Mouse (Mus musculus) midbrain, embryonic 10.5 days (tissue): ENCODE results near the gene Man2a1. TPM values are rescaled to one million over a fixed set of nuclear protein-coding genes. Genes with fewer than 3 reads are reported as not detected.

ENCODE experiments used
- DNase-seq: peaks from one replicate; pipeline ENCODE4 v3.0.0-alpha.2; 2017; ENCODE audit warnings: low spot score
- H3K27ac ChIP-seq: fragments of 300-500 bp; sonication (generic); replicated peaks from 2 replicates; pipeline ENCODE4 v1.5.1; 2016; ENCODE audit warnings: mild to moderate bottlenecking
- H3K27me3 ChIP-seq: fragments of 300-500 bp; sonication (generic); 2 replicates; pipeline ENCODE4 v1.6.1; 2016; ENCODE audit warnings: low read depth, mild to moderate bottlenecking; ENCODE audit not compliant: poor library complexity, severe bottlenecking
- H3K36me3 ChIP-seq: fragments of 300-500 bp; sonication (generic); 2 replicates; pipeline ENCODE4 v1.6.1; 2016; ENCODE audit warnings: mild to moderate bottlenecking, moderate library complexity
- H3K4me1 ChIP-seq: fragments of 300-500 bp; sonication (generic); 2 replicates; pipeline ENCODE4 v1.6.1; 2016
- H3K4me3 ChIP-seq: fragments of 300-500 bp; sonication (generic); 2 replicates; pipeline ENCODE4 v1.5.1; 2016; ENCODE audit warnings: mild to moderate bottlenecking, moderate library complexity
- H3K9me3 ChIP-seq: fragments of 300-500 bp; sonication (generic); replicated peaks from 2 replicates; pipeline ENCODE4 v1.6.1; 2016; ENCODE audit warnings: mild to moderate bottlenecking
- WGBS: fragments of 180-500 bp; shearing (Covaris S2); methylation state at CpG from one replicate; pipeline ENCODE4 v1.1.7; 2016; 5-methylcytosine and 5-hydroxymethylcytosine counted together
- polyA plus RNA-seq: library from polyadenylated mRNA; unstranded; fragments of >200 nt; fragmentation: Nextera tagmentation; extraction: Ambion mirVana; gene quantifications from 2 replicates; pipeline ENCODE4 v1.2.1, GENCODE M21; 2016

Gene Man2a1
- polyA plus RNA-seq, 1 experiment from 2014 or later = 4.3 TPM

GRCm38 (mm10) chr17:64581133-64581532, 19.4 kb upstream of the Man2a1 start:
- Histone ChIP-seq H3K27ac (no peak overlapping the region), H3K27me3 (0 out of 2 replicates have a peak, but pooled peaks cover 4% of the 10 kb centered on the region), H3K4me1 (peaks cover 22% of the 10 kb centered on the region), H3K36me3 (no peaks in the 10 kb centered on the region), H3K9me3 (no peaks in the 10 kb centered on the region), H3K4me3 (no peak overlapping the region)
- WGBS = 93% methylated on average over 6 of the region's 6 CpGs
- DNase-seq = no peak

- H3K36me3 ChIP-seq = no peaks in the 10 kb centered on the region
- 94% methylated on average over 3 of the region's 3 CpGs for WGBS
Observed at GRCm38 (mm10) chr17:64581962-64582361, 18.6 kb upstream of the Man2a1 start.

GRCm38 (mm10) chr17:64590483-64590882, 10.1 kb upstream of the Man2a1 start:
- Histone ChIP-seq H3K9me3 (no peaks in the 10 kb centered on the region; the same call in 1 of the 2 replicates), H3K4me3 (no peak overlapping the region), H3K27me3 (no peaks in the 10 kb centered on the region), H3K27ac (no peak overlapping the region), H3K4me1 (0 out of 2 replicates have a peak, but pooled peaks cover 2% of the 10 kb centered on the region), H3K36me3 (no peaks in the 10 kb centered on the region)
- no peak for DNase-seq
- 65% methylated on average over 4 of the region's 4 CpGs for WGBS

More at GRCm38 (mm10) chr17:64581962-64582361, 18.6 kb upstream of the Man2a1 start:
- H3K27me3 ChIP-seq = 0 out of 2 replicates have a peak, but pooled peaks cover 4% of the 10 kb centered on the region
- H3K4me3 ChIP-seq = no peak overlapping the region
- no peaks in the 10 kb centered on the region for H3K9me3 ChIP-seq
- H3K4me1 ChIP-seq = peaks cover 21% of the 10 kb centered on the region
- no peak for DNase-seq
- no peak overlapping the region for H3K27ac ChIP-seq

GRCm38 (mm10) chr17:64591366-64591765, 9.2 kb upstream of the Man2a1 start:
- 95% methylated on average over 10 of the region's 10 CpGs for WGBS
- H3K4me1 ChIP-seq = no peaks in the 10 kb centered on the region
- no peak overlapping the region for H3K27ac ChIP-seq

GRCm38 (mm10) chr17:64592355-64592754, 8.2 kb upstream of the Man2a1 start:
- Histone ChIP-seq H3K27ac (no peak overlapping the region), H3K4me1 (no peaks in the 10 kb centered on the region), H3K27me3 (no peaks in the 10 kb centered on the region), H3K9me3 (no peaks in the 10 kb centered on the region; the same call in 1 of the 2 replicates), H3K36me3 (no peaks in the 10 kb centered on the region), H3K4me3 (no peak overlapping the region)
- 90% methylated on average over 2 of the region's 2 CpGs for WGBS
- no peak for DNase-seq

More at GRCm38 (mm10) chr17:64591366-64591765, 9.2 kb upstream of the Man2a1 start:
- no peaks in the 10 kb centered on the region; the same call in 1 of the 2 replicates for H3K9me3 ChIP-seq
- H3K36me3 ChIP-seq = no peaks in the 10 kb centered on the region
- H3K27me3 ChIP-seq = no peaks in the 10 kb centered on the region
- DNase-seq = no peak
- H3K4me3 ChIP-seq = no peak overlapping the region

- Histone ChIP-seq H3K36me3 (no peaks in the 10 kb centered on the region), H3K27ac (no peak overlapping the region), H3K4me1 (no peaks in the 10 kb centered on the region), H3K9me3 (no peaks in the 10 kb centered on the region; the same call in 1 of the 2 replicates), H3K27me3 (no peaks in the 10 kb centered on the region), H3K4me3 (no peak overlapping the region)
- 88% methylated on average over 3 of the region's 3 CpGs for WGBS
- no peak for DNase-seq
Observed at GRCm38 (mm10) chr17:64592788-64593187, 7.7 kb upstream of the Man2a1 start.

GRCm38 (mm10) chr17:64597770-64598169, 2.8 kb upstream of the Man2a1 start:
- DNase-seq = no peak
- WGBS = 83% methylated on average over 9 of the region's 9 CpGs

GRCm38 (mm10) chr17:64599916-64600315, 620 bp upstream of the Man2a1 start:
- H3K27me3 ChIP-seq = peaks cover 7% of the 10 kb centered on the region; the same call in 1 of the 2 replicates
- H3K4me1 ChIP-seq = peaks cover 47% of the 10 kb centered on the region
- no peaks in the 10 kb centered on the region for H3K9me3 ChIP-seq
- H3K36me3 ChIP-seq = no peaks in the 10 kb centered on the region
- H3K4me3 ChIP-seq = peak overlapping the region; percentile 87
- 40% methylated on average over 4 of the region's 4 CpGs for WGBS
- peak overlapping the region; percentile 96 for H3K27ac ChIP-seq
- DNase-seq = no peak

More at GRCm38 (mm10) chr17:64597770-64598169, 2.8 kb upstream of the Man2a1 start:
- Histone ChIP-seq H3K27ac (no peak overlapping the region), H3K27me3 (peaks cover 4% of the 10 kb centered on the region; the same call in 1 of the 2 replicates), H3K4me1 (peaks cover 29% of the 10 kb centered on the region), H3K36me3 (no peaks in the 10 kb centered on the region), H3K4me3 (no peak overlapping the region), H3K9me3 (no peaks in the 10 kb centered on the region; the same call in 1 of the 2 replicates)

GRCm38 (mm10) chr17:64601091-64601750, 685 bp downstream of the Man2a1 start:
- Histone ChIP-seq H3K4me1 (peaks cover 56% of the 10 kb centered on the region), H3K9me3 (no peaks in the 10 kb centered on the region), H3K4me3 (peak overlapping the region; percentile 87), H3K27me3 (peaks cover 7% of the 10 kb centered on the region; the same call in 1 of the 2 replicates), H3K27ac (peak overlapping the region; percentile 96), H3K36me3 (no peaks in the 10 kb centered on the region)
- under 1% methylated on average over 72 of the region's 73 CpGs for WGBS
- peak; percentile 73 for DNase-seq

GRCm38 (mm10) chr17:64601751-64602578, 1.4 kb downstream of the Man2a1 start:
- Histone ChIP-seq H3K9me3 (no peaks in the 10 kb centered on the region), H3K27ac (peak overlapping the region; percentile 96), H3K36me3 (no peaks in the 10 kb centered on the region), H3K27me3 (peaks cover 7% of the 10 kb centered on the region; the same call in 1 of the 2 replicates), H3K4me3 (peak overlapping the region; percentile 87), H3K4me1 (peaks cover 56% of the 10 kb centered on the region)
- WGBS = under 1% methylated on average over 44 of the region's 44 CpGs
- peak; percentile 67 for DNase-seq

- no peak for DNase-seq
- no peaks in the 10 kb centered on the region for H3K36me3 ChIP-seq
- peak overlapping the region; percentile 87 for H3K4me3 ChIP-seq
- peaks cover 56% of the 10 kb centered on the region for H3K4me1 ChIP-seq
- WGBS = 77% methylated on average over 9 of the region's 9 CpGs
- no peak overlapping the region for H3K27ac ChIP-seq
- peaks cover 7% of the 10 kb centered on the region; the same call in 1 of the 2 replicates for H3K27me3 ChIP-seq
- no peaks in the 10 kb centered on the region for H3K9me3 ChIP-seq
Observed at GRCm38 (mm10) chr17:64603134-64603533, 2.6 kb downstream of the Man2a1 start.

GRCm38 (mm10) chr17:64603534-64603933, 3.0 kb downstream of the Man2a1 start:
- peaks cover 56% of the 10 kb centered on the region for H3K4me1 ChIP-seq
- WGBS = 77% methylated on average over 5 of the region's 5 CpGs
- H3K9me3 ChIP-seq = no peaks in the 10 kb centered on the region
- DNase-seq = no peak
- H3K4me3 ChIP-seq = peak overlapping the region; percentile 87; the same call in 1 of the 2 replicates
- H3K27ac ChIP-seq = no peak overlapping the region
- H3K36me3 ChIP-seq = no peaks in the 10 kb centered on the region
- H3K27me3 ChIP-seq = peaks cover 7% of the 10 kb centered on the region; the same call in 1 of the 2 replicates
